Mouse (Mus musculus): ENCODE results near the gene Ppp1r35. TPM values are rescaled to one million over a fixed set of nuclear protein-coding genes. Genes with fewer than 3 reads are reported as not detected.
"Not testable (repeated sequence)": the region's sequence is repeated elsewhere in the genome, so short reads cannot be mapped to it uniquely, and the experiment has no call there.

Gene Ppp1r35
- total RNA-seq, 2 experiments from 2014 or later: 6.8 to 7.2 TPM

DNA sequence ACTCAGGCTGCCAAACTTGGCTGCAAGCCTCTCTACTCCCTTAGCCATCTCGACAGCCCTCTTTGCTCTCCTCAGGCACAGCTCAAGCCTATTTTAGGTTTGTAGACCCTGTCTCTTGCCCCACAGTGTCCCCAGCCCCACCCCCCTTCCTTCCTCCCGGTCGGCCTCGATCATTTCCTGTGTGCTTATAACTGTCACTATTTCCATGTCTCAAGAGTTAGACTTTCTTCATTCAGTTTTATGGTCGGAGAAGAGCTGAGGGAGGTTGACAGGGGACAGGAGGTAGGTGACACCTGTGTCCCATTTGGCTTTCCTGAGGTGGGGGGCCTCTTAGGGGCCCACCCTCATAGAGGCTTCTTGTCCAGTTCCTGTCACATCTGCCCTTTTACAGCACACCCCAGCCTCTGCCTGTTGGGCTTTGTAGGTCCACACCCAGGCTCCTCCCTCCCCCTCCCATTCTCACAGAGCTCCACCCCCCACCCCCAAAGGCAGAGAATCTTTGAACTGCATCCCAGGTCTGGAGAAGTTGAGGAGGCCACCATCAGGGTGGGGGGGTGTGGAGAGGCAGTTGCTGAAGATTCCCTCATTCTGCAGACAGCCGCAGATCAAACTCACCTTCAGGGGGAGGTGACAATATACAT is 29.3 kb upstream of the Ppp1r35 start:
- intact Hi-C loops (cut with DNase I; ENCODE audit: low total_unique reads): no loop called here
- no peak for DNase-seq

DNA sequence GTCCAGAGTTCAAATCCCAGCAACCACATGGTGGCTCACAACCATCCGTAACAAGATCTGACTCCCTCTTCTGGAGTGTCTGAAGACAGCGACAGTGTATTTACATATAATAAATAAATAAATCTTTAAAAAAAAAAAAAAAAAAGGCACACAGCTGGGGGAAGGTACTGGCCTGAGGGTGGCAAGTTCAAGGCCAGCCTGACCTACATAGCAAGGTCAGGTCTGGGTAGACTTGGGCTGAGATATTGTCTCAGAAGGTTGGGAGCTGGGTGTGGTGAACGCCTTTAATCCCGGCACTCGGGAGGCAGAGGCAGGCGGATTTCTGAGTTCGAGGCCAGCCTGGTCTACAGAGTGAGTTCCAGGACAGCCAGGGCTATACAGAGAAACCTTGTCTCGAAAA is 28.4 kb upstream of the Ppp1r35 start:
- intact Hi-C loops (cut with DNase I; ENCODE audit: low total_unique reads); DNase-seq: not testable (repeated sequence)

DNA sequence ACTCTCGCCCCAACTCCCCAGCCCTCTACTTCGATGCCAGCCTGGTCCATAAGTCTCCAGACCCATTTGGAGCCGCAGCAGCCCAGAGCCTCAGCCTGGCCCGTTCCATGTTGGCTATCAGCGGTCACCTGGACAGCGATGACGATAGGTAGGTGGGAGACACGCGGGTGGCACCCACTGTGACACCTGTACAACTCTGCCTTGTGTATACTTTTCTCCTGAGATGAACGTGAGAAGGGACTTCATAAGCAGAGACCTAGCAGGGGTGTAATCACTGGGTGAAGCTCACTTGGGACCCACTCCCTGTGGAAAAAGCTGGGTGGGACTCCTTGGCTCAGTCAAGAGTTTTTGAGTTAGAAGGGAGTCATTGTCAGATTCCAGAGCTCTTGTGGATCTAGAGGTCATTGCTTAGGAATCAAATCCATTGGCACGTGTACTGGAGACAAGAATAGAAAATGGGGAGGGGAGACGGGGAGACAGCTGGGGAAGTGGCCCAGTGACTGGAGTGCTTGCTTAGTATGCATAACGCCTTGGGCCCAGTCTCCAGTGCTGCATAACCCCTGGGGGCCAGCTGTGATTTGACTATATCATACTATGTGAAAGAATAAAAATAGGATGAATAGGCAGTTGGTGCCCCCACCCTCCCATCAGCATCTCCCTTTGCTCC is 27.3 kb upstream of the Ppp1r35 start:
- DNase-seq: no peak
- intact Hi-C loops (cut with DNase I; ENCODE audit: low total_unique reads): no loop called here

DNA sequence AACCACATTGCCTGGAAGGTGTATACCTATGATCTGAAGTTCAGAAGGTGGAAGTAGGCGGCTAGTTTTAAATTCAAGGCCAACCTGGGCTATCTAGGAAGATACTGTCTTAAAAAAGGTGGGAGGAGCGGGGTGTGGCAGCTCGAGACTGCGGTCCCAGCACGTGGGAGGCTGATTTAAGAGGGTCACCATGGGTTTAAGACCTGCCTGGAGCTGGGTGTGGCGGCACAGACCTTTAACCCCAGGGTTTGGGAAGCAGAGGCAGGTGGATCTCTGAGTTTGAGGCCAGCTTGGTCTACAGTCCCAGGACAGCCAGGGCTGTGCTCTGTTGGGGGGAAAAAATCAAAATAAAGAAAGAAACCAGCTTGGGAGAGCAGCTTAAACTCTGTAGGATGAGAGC is 26.7 kb upstream of the Ppp1r35 start:
- DNase-seq: no peak
- intact Hi-C loops (cut with DNase I; ENCODE audit: low total_unique reads): no loop called here

DNA sequence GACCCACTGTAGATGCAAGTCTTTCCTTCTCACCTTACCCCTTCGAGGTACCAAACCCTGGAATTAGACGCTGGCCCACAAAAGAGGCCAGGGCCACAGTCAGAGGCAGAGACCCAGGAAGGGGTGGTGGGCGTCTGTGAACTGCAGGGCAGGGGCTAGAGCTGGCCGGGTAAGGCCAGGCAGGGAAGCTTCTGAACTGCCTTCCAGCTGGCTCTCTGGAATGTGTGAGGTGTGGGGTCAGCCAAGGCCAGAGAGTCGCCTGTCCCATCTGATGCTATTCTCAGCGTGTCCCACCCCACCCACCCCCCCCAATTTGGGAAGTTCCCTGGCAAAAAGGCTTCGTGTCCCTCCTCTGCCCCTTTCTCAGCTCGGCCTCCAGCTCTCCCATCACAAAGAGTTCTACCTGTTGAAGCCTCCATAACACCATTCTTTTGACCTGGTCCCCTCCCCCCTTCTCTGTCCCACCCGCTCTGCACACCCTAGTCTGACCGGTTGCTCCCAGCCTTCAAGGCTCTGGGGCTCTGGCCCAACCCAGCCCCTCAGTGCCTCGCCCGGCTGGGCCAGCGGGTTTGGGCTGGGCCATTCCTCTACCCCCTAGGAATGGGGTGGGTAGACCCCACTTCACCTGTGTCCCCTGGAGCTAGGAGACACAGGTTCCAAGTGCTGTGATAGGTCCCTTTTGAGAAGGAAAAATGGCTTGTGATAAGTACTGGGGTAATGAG is 25.4 kb upstream of the Ppp1r35 start:
- intact Hi-C loops (cut with DNase I; ENCODE audit: low total_unique reads): no loop called here
- no peak for DNase-seq

DNA sequence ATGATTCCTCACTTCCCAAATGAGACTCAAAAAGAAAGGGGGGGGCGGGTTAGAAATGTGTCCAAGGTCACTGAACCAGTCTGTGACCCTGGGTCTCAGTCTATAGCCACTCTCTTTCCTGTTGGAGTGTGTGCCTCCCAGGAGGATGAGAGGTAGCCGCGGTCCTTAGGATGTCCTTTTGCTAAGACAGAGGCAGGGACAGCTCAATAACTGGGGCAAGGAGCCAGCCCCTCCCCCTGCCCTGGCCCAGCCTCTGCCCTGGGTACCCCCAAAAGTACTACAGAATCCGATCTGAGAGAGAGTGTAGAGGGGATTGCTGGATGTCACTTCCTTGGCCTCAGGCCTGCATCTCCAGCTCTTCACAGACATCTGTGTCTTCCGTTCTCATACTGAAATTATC is 23.2 kb upstream of the Ppp1r35 start:
- intact Hi-C loops (cut with DNase I; ENCODE audit: low total_unique reads): no loop called here
- DNase-seq: no peak

DNA sequence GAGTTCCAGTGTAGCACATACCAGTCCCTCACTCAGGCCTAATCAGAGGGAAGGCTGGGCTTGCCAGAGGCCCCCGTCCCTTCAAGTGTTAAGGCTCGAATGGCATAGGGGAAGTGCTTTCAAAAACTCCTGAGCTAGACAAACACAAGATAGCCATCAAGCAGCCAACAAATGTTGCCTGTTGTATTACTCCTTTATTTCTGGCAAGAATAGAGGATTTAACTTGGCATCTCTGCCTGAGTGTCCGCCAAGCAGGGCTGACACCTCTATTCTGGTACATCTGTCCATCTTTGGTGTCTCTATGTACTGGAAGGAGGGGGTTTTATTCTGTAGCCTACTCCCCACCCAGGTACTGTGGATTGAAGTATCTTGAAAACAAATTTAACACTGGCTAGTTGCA is 22.5 kb upstream of the Ppp1r35 start:
- intact Hi-C loops (cut with DNase I; ENCODE audit: low total_unique reads): no loop called here
- no peak for DNase-seq

DNA sequence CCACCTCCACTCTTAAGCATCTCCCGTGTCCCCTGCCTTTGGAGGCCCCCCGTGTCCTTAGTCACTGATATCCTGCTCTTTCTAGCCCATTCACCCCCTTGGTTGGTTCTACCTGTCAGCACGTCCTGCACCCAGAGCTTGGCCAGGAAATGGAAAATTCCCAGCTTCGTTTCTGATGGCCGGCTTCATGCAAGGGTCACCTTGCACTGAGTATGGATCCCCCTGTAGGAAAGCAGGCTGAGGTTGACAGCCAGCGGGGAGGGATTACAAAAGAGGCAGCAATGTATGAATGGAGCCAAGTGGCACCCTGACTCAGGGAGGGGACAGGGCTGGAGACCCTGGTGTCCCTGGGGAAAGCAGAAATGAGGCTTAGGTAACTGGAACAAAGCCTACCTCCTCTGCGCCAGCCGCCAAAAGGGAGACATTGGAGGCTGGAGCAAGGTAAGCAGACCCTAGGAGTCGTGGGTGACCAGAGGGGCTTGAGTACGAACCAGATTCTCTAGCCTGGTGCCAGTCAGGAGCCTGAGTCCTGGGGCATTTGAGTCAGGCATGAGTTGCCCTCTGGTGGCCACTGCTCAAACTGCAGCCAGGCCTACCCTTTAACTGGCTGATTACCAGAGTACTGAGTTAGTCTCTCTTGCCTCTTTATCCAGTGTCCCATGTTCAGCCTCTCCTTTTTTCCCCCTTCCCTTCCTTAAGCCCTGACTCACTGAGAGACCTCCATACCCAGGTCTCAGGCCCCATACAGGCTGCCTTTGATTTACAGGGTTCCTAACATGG is 21.6 kb upstream of the Ppp1r35 start:
- intact Hi-C loops (cut with DNase I; ENCODE audit: low total_unique reads): no loop called here
- DNase-seq: peak; percentile 80

DNA sequence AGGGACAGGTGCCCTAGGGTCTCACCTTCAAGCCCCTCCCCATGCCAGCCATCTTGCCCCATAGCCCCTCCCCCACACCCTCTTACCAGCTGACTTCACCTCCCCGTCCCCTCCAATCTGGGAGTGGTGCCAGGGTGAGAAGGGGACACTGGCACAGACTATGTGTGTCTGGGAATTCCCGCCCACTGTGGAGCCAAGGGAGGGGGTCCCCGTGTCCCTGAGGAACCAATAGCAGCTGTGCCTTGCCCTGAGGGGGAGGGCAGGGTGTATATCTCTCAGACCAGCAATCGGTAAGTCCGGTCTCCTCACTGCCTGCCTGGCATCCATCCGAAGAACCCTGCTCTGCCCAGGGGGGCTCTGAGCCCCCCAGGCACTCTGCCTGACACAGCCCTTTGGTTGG is 20.8 kb upstream of the Ppp1r35 start:
- intact Hi-C loops (cut with DNase I; ENCODE audit: low total_unique reads): loop anchor here (2.0 kb wide), 1 partner anchor 101 kb away; no protein-coding TSS in a partner anchor

DNA sequence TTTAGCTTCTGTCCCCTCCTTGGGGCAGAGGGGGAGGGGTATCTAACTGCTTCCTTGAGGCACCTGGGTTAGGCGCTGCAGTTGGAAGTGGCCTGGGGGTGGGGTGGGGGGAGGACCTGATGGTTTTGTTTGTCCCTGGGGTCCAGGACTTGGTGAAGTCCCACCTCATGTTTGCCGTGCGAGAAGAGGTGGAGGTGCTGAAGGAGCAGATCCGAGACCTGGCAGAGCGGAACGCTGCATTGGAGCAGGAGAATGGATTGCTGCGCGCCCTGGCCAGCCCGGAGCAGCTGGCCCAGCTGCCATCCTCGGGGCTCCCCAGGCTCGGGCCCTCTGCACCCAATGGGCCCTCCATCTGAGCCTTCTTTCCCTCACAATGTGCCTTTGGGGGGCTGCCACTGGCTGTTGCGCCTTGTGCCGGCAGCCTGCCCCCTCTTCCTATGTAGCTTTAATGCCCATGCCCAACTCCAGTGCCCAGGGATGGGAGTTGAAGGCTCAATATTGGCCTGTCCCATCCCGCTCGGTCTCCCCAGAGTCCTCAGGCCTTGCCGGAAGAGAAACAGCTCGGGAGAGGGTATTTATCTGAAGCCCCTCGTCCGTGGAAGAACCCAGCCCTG is 19.6 kb upstream of the Ppp1r35 start:
- DNase-seq: no peak
- intact Hi-C loops (cut with DNase I; ENCODE audit: low total_unique reads): loop anchor here (2.0 kb wide), 1 partner anchor 102 kb away; no protein-coding TSS in a partner anchor

More for the DNA sequence above, 20.8 kb upstream of the Ppp1r35 start:
- DNase-seq: no peak

DNA sequence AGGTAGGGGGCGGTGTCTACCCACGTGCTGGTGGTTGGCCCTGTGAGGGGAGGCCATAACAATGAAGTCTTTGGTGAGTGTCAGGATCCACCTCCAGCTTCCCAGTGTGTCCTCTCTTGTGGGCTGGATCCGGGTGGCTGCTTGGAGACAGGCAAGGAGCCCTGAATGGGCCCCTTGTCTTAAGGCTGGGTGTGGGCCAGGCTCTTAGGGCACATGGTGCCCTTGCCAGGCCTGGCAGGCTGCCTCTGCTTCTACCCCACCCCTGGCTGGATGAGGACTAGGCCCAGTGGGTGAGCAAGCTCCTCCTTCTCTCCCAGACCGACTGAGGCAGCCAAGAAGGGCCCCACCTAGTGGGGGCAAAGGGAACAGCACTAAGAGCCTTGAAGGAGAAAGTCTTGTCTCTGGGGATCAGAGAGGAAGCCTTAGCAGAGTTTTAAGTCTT is 18.7 kb upstream of the Ppp1r35 start:
- intact Hi-C loops (cut with DNase I; ENCODE audit: low total_unique reads): loop anchor here (2.0 to 10.0 kb wide), 2 partner anchors 103 to 275 kb away; no protein-coding TSS in a partner anchor
- peak; percentile 88 for DNase-seq

DNA sequence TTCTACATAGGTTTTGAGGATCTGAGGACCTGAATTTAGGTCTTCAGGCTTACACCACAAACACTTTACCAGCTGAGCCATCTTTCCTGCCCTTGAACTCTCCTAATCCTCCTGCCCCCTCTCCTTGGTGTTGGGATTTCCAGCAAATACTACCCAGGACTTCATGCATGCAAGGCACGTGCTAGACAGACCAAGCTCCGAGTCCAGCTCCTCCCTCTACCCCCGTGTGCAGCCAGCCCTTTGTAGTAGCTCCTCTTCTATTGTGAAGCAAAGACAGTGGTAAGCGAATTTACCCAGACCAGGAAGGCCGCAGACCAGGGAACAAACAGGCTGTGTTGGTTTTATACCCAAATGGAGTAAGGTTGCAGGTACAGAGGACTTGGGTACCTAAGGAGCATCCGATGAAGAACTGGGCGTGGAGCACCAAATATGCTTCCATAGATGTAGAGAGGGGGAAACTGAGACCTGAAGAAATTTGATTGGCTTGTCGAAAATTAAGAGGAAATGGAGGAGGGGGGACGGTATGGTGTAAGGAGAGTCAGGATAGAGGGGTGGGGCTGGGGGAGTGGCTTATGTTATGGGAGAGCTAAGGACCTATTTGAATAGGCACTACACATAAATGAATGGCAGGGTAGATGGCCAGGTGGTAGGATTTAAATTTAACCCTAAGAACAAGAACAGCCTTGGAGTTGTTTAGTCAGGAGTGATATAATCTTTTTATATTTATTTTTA is 13.9 kb upstream of the Ppp1r35 start:
- intact Hi-C loops (cut with DNase I; ENCODE audit: low total_unique reads): loop anchor here (10.0 kb wide), 1 partner anchor 280 kb away; no protein-coding TSS in a partner anchor
- no peak for DNase-seq

DNA sequence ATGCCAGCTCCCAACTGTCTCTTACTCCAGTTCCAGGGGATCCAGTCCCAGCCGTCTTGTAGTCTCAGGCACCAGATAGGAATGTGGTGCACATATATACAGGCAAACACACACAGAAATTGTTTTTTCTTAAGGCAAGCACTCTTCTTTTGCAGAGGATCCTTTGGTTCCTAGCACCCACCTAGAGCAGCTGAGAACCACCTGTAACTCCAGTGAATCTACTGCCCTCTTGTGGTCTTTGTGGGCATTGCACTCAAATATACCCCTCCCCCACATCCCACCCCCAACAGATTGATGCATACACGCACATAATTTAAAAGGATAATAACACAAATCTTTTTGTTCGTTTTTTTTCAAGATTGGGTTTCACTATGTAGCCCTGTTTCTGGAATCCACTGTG is 12.4 kb upstream of the Ppp1r35 start:
- no peak for DNase-seq
- intact Hi-C loops (cut with DNase I; ENCODE audit: low total_unique reads): loop anchor here (10.0 kb wide), 1 partner anchor 281 kb away; no protein-coding TSS in a partner anchor

DNA sequence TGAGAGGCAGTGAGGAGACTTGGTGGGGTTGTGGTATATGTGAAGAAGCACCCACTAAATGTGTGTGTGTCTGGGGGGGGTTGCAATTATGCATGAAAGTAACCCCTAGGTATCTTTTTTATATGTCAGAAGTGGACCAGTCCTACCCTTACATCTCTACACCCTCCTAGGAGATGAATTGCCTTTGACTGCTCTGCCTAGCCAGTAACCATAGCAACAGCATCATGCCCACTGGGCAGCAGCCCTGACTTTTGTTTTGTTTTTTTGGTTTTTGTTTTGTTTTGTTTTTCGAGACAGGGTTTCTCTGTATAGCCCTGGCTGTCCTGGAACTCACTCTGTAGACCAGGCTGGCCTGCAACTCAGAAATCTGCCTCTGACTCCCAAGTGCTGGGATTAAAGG is 10.2 kb upstream of the Ppp1r35 start:
- intact Hi-C loops (cut with DNase I; ENCODE audit: low total_unique reads): loop anchor here (10.0 kb wide), 1 partner anchor 284 kb away; no protein-coding TSS in a partner anchor
- DNase-seq: no peak

DNA sequence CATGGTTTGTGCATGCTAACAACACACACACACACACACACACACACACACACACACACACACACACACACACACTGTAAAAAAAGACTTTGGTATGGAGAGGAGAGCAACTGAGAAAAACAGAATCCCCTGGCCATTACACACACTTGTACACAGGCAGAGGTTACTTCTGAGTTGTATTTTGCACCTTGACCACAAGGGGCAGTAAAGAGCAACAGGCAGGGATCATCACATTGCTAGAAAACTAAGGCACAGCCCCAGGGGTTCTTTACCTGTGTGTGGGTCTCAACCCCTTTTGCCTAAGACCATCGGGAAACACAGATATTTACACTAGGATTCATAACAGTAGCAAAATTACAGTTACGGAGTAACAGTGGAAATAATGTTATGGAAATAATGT is 7.9 kb upstream of the Ppp1r35 start:
- intact Hi-C loops (cut with DNase I; ENCODE audit: low total_unique reads): no loop called here
- no peak for DNase-seq

DNA sequence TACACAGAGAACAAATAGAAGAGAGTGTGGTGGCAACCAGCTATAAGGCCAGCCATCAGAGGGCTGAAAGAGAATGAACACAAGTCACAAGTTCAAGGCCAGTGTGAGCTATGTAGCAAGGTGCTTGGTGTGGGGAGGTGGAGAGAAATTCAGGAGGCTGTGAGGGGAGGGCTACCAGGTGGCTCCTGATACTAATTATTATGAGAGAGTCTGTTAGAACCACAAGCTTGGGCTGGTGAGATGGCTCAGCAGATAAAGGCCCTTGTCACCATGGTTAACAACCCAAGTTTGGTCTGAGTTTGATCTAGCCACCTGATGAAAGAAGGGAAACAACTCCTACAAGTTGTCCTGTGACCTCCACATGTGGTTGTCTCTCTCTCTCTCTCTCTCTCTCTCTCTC is 5.9 kb upstream of the Ppp1r35 start:
- intact Hi-C loops (cut with DNase I; ENCODE audit: low total_unique reads): no loop called here

DNA sequence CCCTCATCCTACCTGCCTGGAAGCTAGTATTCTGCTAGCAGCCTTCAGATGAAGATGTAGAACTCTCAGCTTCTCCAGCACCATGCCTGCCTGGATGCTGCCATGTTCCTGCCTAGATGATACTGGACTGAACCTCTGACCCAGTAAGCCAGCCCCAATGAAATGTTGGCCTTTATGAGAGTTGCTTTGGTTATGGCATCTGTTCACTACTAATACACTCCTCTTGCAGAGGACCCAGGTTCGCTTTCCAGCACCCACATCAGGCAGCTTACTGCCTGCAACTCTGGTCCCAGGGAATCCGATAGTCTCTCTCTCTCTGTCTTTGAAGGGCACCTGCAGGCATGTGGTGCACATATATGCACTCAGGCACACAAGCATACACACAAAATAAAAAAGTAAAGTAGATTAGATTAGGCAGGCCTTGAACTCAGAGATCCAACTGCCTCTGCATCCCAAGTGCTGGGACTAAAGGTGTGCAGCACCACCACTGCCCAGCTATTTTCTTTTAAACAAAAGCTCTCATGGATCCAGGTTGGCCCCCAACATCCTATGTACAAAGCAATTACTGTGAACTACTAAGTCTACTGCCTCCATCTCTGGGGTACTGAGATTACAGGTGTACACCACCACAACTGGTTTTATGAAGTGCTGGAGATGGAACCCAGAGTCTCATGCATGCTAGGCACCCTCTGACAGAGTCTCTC is 2.9 kb upstream of the Ppp1r35 start:
- intact Hi-C loops (cut with DNase I; ENCODE audit: low total_unique reads): no loop called here
- no peak for DNase-seq

More for the DNA sequence above, 5.9 kb upstream of the Ppp1r35 start:
- DNase-seq: no peak

DNA sequence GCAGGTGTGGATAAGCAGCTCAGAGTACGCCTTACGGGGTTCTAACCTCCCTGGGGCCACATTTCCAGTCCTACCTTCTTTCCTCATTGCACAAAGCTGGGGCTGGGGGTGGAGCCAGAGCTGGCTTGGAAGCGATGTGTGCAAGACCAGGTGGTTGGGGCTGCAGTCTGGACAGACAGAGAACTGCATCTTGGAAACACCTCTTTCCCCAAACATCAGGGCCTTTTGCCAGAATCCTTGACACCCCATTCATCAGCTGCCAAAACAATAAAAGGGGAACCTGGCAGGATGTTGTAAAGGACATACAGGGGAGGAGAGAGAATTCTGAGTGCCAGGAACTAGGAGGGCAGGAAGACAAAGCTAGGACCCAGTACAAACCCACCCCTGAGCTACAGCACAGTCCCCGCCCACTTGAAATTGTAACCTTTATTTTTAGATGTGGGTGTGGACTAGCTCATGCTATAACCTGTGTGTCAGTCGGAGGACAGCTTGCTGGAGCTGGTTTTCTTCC is 2.2 kb upstream of the Ppp1r35 start:
- intact Hi-C loops (cut with DNase I; ENCODE audit: low total_unique reads): no loop called here
- DNase-seq: no peak

Measured in gastrocnemius, postnatal 14 days (tissue).